Mouse (Mus musculus): ENCODE data around the gene Mettl18. TPM values are rescaled to one million over a fixed set of nuclear protein-coding genes. Genes with fewer than 3 reads are reported as not detected.

The Mettl18 gene
- 1 to 10 TPM; 1.9 TPM for total RNA-seq (2023)

DNA sequence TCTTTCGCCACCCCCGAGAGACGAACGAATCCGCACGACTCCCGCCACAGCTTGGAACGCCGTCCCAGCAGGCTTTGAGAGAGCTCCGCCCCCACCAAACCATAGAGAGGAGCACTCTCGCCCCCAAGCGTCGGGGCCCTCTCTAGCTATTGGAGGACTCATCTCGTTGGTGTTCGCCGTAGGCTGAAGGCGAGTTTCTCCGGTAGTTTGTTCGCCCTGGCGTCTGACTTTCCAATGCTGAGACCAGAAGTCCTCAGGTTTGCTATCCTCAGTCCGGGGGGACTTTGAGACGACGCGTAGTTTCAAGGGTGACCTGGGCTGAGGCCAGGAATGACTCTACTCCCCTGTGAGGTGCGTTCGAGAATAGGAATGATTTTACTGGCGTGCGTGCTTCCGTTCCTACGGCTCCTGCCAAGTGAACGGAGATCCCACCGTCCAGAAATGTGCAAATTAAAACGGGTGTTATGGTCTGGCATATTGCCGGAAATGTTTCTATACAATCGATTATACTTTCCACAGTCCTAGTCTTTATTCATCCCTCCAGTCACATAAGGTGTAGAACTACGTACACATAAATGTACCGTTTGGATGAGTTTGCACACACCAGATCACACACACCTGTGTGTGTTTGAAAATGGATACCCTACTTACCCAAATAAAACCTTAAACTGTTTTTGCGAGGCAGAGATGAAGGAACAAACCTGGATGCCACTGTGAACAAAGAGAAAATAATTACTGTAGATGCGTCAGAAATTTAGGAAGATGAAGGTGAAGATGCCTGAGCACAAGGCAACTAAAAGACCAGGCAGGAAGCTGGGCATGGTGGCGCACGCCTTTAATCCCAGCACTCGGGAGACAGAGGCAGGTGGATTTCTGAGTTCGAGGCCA, at the start of gene Mettl18, which contains the start of gene BC055324:
Gene Mettl18 (plus strand): TSS at position 169 of the 888 bp plus-strand sequence.
Gene BC055324 (minus strand): TSS at position 76 of the 888 bp plus-strand sequence.

Other genes with a start within 250 kb of the Mettl18 start
- gene Kifap3, start 215.3 kb upstream of the Mettl18 start, total RNA-seq (2023): 1 to 10 TPM; 2.5 to 2.7 TPM
- gene Scyl3, start 65.8 kb upstream of the Mettl18 start, total RNA-seq (2023): 10 to 100 TPM; 20.0 to 21.5 TPM
- gene BC055324, start 93 bp upstream of the Mettl18 start, total RNA-seq (2023): 10 to 100 TPM in 1 of 2 experiments, 1 to 10 TPM in 1; 9.5 to 12.1 TPM
- gene Sele, start 53.3 kb downstream of the Mettl18 start, total RNA-seq (2023): under 1 TPM; 0.11 to 0.22 TPM
- gene Sell, start 67.1 kb downstream of the Mettl18 start, total RNA-seq (2023): 100 to 1,000 TPM; 498 to 511 TPM
- 10 to 100 TPM in 1 of 2 experiments, 1 to 10 TPM in 1; 8.2 to 10.7 TPM for gene Selp, start 120.4 kb downstream of the Mettl18 start, total RNA-seq (2023)
- gene F5, start 156.9 kb downstream of the Mettl18 start, total RNA-seq (2023): 10 to 100 TPM; 61.9 to 68.1 TPM